Mouse (Mus musculus) left cerebral cortex, postnatal 14 days (tissue): ENCODE measurements around the gene Gm9745. TPM values are rescaled to one million over a fixed set of nuclear protein-coding genes. Genes with fewer than 3 reads are reported as not detected.
"Not testable (repeated sequence)": the region's sequence is repeated elsewhere in the genome, so short reads cannot be mapped to it uniquely, and the experiment has no call there.

Experiments used
- DNase-seq, 2 experiments: peaks; one replicate each; pipeline ENCODE4 v3.0.0; 2021 to 2022; ENCODE audit warnings: low spot score in 2 of 2, mixed read lengths in 1 of 2
- intact Hi-C: fragments of 180-260 bp; cut with DNase I; formaldehyde crosslinking; loops from one replicate; pipeline ENCODE4 v1.15.1; 2025
- microRNA-seq, 2 experiments: library from miRNA; unstranded; fragments of <30 nt; microRNA quantifications; one replicate each; pipeline ENCODE4 v1.2.0; 2022
- total RNA-seq, 2 experiments: library from RNA; stranded (reverse); gene quantifications; 2 replicates each; pipeline ENCODE4 v1.2.3; 2021

The Gm9745 gene
- total RNA-seq, 2 experiments from 2014 or later = not detected

GRCm38 (mm10) chr13:8937611-8938140 lies 10.4 kb downstream of the Gm9745 start:
- DNase-seq, intact Hi-C loops: not testable (repeated sequence)

- no peak for DNase-seq
- intact Hi-C loops = no loop called here
Measured at GRCm38 (mm10) chr13:8933499-8933898, 14.5 kb downstream of the Gm9745 start.

DNA sequence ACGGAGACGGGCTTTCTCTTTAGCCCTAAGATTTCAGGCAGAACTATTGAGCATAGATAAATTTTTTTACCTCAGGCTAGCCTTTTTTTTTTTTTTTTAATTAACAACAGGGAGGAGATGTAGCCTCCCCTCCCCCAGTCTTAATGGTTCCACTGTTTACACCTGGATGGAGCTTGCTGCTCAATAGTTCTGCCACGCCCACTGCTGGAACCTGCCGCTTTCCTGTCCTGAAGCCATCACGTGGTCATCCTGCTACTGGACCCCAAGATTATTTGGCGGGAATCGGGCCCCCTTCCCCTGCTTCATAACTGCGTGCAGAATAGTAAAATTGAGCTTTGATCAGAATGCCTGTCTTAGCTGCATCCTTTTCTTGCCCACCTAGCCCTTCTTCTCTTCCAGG lies 34.1 kb downstream of the Gm9745 start:
- DNase-seq, intact Hi-C loops: not testable (repeated sequence)

DNA sequence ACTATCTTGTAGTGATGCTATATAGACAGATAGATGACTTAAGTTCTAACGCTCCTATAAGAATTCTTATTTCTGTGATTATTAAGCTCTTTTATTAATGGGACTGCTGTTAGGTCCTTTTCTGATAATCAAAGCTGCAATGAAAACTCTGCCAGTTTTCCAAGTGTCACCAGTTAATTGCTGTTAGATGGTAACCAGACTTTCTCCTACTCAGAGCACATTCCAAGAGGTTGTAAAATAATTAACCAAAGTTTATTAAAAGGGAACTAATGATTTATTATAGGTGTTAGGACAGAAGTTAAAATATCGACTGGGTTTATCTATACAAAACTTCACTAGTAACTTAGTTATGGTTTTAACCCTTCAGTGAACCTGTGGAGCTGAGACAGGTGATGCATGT lies 42.0 kb downstream of the Gm9745 start:
- DNase-seq, intact Hi-C loops: not testable (repeated sequence)

Small RNA genes within 50 kb of the gene (microRNA-seq; reads per million reads assigned to microRNA genes)
- 0 reads per million in 2 experiments for gene Gm22750

Other genes with a start within 250 kb of the Gm9745 start
- gene Wdr37, start 76.3 kb downstream of the Gm9745 start, total RNA-seq = 10 to 100 TPM; 84.6 to 95.1 TPM
- gene Idi1, start 62.7 kb downstream of the Gm9745 start, total RNA-seq = 10 to 100 TPM; 44.5 to 48.1 TPM
- gene Idi2, start 4.6 kb upstream of the Gm9745 start, total RNA-seq = not detected
- gene Gtpbp4, start 47.9 kb upstream of the Gm9745 start, total RNA-seq = 10 to 100 TPM; 35.2 to 38.9 TPM
- 10 to 100 TPM; 88.9 to 91.0 TPM for gene Larp4b, start 145.7 kb upstream of the Gm9745 start, total RNA-seq